Mouse (Mus musculus) testis, adult 2 months (tissue): ENCODE results near the gene Rnf44.

ENCODE experiments used
- CTCF ChIP-seq: fragments of 200-500 bp; IDR thresholded peaks from 2 replicates; pipeline ENCODE4 v1.5.1; 2012; ENCODE audit warnings: low read depth, mild to moderate bottlenecking, inconsistent platforms, low read length, moderate library complexity; ENCODE audit not compliant: control insufficient read depth, insufficient read depth, insufficient replicate concordance
- POLR2A ChIP-seq: fragments of 200-500 bp; IDR thresholded peaks from 2 replicates; pipeline ENCODE4 v1.6.1; 2012; ENCODE audit warnings: low read depth, mild to moderate bottlenecking, inconsistent platforms, low read length, moderate library complexity; ENCODE audit not compliant: control insufficient read depth

DNA sequence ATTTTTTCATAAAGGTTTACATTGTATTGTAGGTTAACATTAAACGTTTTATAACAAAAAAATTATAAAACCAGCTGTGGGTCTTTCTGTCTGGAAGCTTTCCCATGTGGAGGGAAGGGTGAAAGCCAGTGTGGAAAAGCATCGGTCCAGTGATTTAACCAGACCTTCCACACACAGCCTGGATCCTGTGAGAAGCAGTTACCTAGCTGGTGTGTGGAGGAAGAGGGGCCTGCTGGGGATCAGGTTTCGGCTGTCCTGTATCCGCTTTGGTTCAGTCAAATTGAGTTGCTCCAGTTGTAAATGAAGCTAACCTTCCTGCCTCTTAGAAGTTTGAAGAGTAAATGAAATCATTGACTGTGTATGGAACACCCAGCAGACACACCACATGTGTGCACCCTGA lies 29.7 kb downstream of the Rnf44 start:
- TF ChIP-seq CTCF (no peak), POLR2A (no peak)
